Mouse (Mus musculus): Measurements from ENCODE around the gene Cggbp1.

DNA sequence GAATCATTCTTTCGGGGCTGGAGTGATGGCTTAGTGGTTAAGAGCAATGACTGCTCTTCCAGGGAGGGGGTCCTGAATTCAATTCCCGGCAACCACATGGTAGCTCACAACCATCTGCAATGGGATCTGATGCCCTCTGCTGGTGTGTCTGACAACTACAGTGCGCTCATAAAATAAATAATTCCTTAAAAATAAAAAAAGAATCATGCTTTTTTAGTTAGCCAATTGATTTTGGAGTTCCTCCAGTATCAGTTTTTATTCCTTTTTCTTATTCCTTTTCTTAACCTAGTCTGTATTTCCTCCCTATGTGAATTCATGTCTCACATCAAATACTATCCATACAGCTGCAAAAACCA, 9.4 kb upstream of the Cggbp1 start:
- TF ChIP-seq GATA1 (IDR thresholded peaks at IDR 0.05; ENCODE audit: borderline replicate concordance, low read length), result no peak
- TF ChIP-seq FLI1 (IDR thresholded peaks at IDR 0.05; ENCODE audit: low read length), result no peak

Measured in megakaryocyte, embryonic 14.5 days (primary cell).